Mouse (Mus musculus) urinary bladder, adult 2 months (tissue): ENCODE results near the gene Ralgps2. TPM values are rescaled to one million over a fixed set of nuclear protein-coding genes. Genes with fewer than 3 reads are reported as not detected.
A peak's percentile ranks its signal among the peaks of the same experiment; 100 is the strongest.

ENCODE experiments used
- DNase-seq: peaks from one replicate; pipeline ENCODE4 v3.0.0; 2022; ENCODE audit warnings: low spot score
- polyA plus RNA-seq: library from polyadenylated mRNA; depleted of rRNA; stranded (reverse); fragments of >200 nt; gene quantifications from 2 replicates; pipeline ENCODE4 v1.2.3, GENCODE M21; 2012

Ralgps2 gene
- polyA plus RNA-seq, 1 experiment = 8.2 TPM

- DNase-seq = no peak
These were observed 16.7 kb upstream of the Ralgps2 start for GRCm38 (mm10) chr1:156955926-156956760.

GRCm38 (mm10) chr1:156954216-156954615 is 14.8 kb upstream of the Ralgps2 start:
- DNase-seq = no peak

- DNase-seq = no peak
These were observed 10.9 kb upstream of the Ralgps2 start for GRCm38 (mm10) chr1:156950354-156950753.

- DNase-seq = no peak
These were observed 1.2 kb upstream of the Ralgps2 start for GRCm38 (mm10) chr1:156940584-156940983.

DNA sequence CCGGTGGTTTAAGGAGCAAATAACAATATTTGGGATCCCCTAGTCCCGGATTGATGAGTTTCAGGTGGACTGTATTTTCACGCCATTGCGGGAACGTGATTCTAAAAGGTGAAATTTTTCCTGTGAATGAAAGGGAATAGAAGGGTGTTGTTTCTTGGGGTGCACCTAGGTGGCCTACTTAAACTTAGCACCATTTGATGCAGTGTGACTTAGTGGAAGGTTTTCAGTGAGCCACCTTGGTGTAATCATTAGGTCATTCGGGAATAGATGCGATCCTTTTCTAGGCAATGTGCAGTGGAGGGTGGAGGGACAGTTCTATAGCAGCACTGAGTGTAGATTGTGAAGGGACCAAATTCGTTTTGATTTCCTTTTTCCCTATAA is 706 bp upstream of the Ralgps2 start:
- DNase-seq = no peak

- peak; percentile 53 for DNase-seq
These were observed 652 bp downstream of the Ralgps2 start for GRCm38 (mm10) chr1:156938705-156939242.

DNA sequence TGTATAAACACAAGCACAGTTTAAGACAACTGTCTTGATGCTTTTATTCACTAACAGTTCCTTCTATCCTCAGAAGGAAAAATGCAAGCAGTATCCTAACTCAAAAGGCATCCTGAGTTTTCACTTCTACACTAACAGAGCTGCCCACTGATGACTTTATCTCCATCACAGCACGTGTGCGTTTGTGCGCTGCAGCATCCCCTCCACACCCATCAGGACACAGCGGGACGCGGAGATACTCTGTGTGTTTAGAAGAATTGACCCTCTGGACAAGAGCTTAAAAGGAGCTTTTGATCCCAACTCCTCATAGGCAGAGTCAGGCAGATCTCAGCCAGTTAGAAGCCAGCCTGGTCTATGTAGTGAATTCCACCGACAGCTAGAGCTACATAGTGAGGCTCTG is 2.0 kb downstream of the Ralgps2 start:
- DNase-seq = no peak

DNA sequence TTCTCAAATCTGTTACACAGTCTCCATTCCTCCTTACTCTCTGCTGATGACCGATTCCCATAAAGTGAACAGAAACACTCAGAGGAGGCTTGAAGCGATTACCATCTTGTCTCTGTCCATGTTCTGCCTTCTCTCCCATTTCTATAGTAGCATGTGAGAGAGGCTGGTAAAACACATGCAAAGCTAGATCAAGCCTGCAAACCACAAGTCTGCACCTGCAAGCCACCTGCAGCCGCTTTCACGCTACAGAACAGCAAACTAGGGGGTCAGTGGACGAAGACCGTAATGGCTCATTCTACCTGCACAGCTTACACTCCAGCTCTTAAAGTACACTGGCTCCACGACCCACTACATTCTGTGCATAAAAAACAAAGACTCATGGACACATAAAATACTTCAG is 5.7 kb downstream of the Ralgps2 start:
- no peak for DNase-seq

DNA sequence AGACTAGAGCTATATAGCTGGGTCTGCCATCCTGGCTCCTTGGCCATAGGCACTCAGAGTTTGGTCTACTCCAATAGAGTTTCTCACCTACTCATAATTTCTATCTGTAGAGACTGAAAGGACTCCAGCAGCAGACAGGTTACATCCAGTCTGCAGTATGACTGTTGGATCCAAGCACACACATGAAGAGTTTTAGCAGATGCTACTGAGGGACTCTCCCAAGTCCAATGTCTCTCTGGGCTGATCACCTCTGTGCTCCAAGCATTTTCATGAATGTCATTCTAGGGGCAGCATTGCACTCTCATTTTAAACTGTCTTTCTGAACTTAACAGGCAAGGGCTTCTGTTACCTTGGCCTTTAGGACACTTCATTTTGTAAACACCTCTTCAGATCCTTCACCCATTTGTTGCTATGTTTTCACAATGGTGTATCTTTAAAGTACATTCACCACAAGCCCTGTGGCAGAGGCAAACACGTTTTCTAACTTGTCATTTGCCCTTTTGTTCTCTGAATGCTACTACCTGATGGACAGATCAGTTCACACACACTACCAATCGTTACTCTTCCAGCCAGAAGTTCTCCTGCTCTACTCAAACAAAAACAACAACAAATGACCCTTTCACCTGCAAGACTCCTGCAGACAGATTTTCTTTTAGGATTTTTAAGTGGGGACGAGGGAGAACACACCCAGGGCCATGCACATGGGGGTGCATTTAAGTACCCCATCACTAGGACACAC is 7.2 kb downstream of the Ralgps2 start:
- no peak for DNase-seq

GRCm38 (mm10) chr1:156931106-156931870 is 8.1 kb downstream of the Ralgps2 start:
- no peak for DNase-seq

DNA sequence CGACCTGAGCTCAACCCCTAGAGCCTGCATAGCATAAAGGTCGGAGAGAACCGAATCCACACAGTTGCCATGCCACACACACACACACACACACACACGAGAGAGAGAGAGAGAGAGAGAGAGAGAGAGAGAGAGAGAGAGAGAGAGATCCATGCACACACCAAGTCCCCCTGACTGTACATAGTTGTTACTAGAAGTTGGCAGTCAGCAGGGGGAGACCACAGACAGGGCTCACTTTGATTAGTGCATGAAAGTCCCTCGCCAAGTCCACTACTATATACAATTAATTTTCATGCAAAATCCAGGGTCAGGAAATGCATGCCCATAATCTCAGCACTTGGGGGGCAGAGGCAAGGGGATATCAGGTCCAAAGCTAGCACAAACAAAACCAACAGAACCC is 9.2 kb downstream of the Ralgps2 start:
- no peak for DNase-seq

GRCm38 (mm10) chr1:156928255-156928654 is 11.2 kb downstream of the Ralgps2 start:
- DNase-seq = no peak

GRCm38 (mm10) chr1:156923511-156923910 is 15.9 kb downstream of the Ralgps2 start:
- no peak for DNase-seq

- no peak for DNase-seq
These were observed 16.5 kb downstream of the Ralgps2 start for GRCm38 (mm10) chr1:156922921-156923320.

DNA sequence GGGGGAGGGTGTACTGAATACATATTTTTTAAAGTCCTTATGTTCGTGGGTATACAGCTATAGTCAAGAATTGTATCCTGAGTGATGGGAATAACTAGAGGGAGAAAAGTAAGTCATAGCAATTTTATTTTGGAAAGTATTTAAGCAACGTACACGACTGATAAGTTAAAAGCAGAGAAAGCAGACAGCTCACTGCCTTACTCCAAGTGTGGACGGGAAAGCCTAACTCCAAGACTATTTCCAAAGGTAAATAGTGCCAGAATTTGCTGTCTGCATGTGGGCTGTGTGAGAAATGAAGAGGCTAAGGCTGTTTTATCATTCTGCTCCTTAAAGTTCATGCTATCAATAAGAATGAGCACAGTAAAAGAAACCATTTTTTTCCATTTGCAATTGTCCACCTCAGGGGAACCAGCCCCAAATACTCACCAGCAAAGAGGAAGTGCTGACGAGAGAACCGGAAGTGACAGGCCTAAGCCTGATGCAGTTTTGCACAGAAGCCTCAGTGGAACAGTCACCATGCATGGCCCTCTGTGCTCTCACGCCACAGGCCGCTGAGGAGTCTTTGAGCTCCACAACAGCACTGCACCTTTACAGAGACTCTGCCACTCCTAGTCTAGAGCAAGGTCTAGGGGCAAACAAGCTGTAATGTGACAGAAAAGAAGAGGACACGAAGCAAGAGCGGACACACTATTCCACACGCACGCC is 18.0 kb downstream of the Ralgps2 start:
- no peak for DNase-seq

- no peak for DNase-seq
These were observed 22.0 kb downstream of the Ralgps2 start for GRCm38 (mm10) chr1:156917460-156917859.

GRCm38 (mm10) chr1:156916361-156916760 is 23.1 kb downstream of the Ralgps2 start:
- DNase-seq = no peak

GRCm38 (mm10) chr1:156914942-156915341 is 24.5 kb downstream of the Ralgps2 start:
- DNase-seq = no peak

DNA sequence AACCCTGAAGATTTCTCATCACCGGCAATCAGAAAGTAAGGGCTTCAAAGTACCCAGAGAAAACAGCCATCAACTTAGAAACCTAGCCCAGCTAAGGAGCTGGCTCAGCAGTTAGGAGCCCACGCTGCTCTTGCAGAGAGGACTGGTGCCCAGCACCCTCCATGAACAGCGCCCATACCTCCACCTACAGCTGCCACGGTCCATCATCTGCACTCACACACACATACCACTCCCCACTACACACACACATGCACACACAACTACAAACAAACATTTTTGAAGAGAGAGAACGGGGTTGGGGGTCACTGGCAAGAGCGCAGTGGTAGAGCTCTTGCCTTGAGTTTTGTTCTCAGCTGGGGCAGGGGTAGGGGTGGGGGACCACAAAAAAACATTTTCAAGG is 26.2 kb downstream of the Ralgps2 start:
- DNase-seq = no peak

- no peak for DNase-seq
These were observed 28.5 kb downstream of the Ralgps2 start for GRCm38 (mm10) chr1:156910948-156911347.

- DNase-seq = no peak
These were observed 29.6 kb downstream of the Ralgps2 start for GRCm38 (mm10) chr1:156909866-156910265.
